Mouse (Mus musculus): ENCODE measurements at regions not wholly inside any gene's neighbourhood (a gene's known extent, or its start where the extent isn't known, plus 50 kb on each side); places are given as distances from the start of the nearest gene placed in this dataset.

DNA sequence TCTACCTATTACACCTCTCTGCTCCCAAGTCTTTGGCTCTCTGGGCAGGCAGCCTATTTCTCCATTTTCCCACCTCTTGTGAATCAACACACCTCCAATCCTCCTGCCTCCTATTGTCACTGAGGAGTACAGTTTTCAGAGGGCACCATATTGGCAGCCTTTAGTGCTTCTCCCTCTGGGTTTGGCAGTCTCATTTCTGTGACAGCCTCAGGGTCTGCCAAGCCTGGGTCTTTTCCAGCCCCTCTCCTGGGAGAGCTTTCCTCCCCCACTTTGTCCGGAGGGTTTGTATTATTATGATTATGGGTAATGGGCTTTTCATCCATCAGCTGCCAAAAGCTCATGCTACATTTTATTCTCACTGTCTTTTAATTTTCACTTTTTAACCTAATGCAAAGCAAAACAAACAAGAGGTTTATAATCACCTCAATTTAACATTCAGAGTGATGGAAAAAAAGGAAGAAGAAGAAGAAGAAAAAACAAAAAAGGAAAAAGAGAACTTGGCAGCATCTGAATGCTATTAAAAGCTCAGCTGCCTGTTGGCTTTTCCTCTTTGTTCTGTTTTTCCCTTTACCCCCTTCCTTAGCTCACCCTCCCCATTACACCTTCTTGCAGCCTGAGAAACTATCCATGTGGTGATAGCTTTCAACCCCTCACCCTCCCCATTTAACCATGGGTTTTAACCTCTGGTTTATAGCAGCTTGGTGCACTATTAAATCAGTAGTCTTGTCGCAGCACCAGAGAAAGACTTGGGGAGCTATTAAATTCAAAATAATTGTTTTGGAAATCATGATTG lies 790.5 kb upstream of the Cdh8 start:
- Histone ChIP-seq H3K4me3 (ENCODE audit: control insufficient read depth, low read depth, low read length) (no peak overlapping the region), H3K36me3 (ENCODE audit: control insufficient read depth, insufficient read depth, low read length) (no peaks in the 10 kb centered on the region), H3K27ac (ENCODE audit: control insufficient read depth, insufficient read depth, low read depth, low read length) (no peak overlapping the region), H3K27me3 (ENCODE audit: control insufficient read depth, insufficient read depth, low read length) (no peaks in the 10 kb centered on the region), H3K4me1 (ENCODE audit: control insufficient read depth, insufficient read depth, low read length) (no peaks in the 10 kb centered on the region)
- TF ChIP-seq POLR2A (IDR thresholded peaks at IDR 0.05; ENCODE audit: control insufficient read depth, low read depth, low read length), result no peak
- no peak for TF ChIP-seq CTCF (IDR thresholded peaks at IDR 0.05; ENCODE audit: control insufficient read depth, insufficient read depth, insufficient replicate concordance, low read depth, low read length)

DNA sequence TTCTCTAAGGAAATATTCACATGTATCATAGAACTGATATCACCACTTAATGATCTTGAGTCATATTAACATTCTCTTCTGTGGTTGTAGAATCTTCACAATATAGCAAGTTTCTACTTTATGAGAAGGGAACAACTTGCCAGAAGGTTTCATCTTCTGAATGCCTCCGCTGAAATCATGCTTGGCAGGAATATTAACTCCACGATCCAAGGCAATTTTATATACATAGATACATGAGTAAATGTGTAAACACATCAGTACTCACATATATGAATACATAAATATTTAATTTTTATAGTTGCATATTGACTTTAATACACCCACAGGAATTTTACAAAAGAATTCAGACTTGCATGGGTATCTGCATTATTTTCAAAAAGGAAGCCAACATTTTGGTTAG lies 777.0 kb upstream of the Cdh8 start:
- no peaks in the 10 kb centered on the region for H3K27me3 ChIP-seq (ENCODE audit: control insufficient read depth, insufficient read depth, low read length)
- no peak overlapping the region for H3K27ac ChIP-seq (ENCODE audit: control insufficient read depth, insufficient read depth, low read depth, low read length)
- TF ChIP-seq CTCF (IDR thresholded peaks at IDR 0.05; ENCODE audit: control insufficient read depth, insufficient read depth, insufficient replicate concordance, low read depth, low read length), result no peak
- TF ChIP-seq POLR2A (IDR thresholded peaks at IDR 0.05; ENCODE audit: control insufficient read depth, low read depth, low read length), result no peak

DNA sequence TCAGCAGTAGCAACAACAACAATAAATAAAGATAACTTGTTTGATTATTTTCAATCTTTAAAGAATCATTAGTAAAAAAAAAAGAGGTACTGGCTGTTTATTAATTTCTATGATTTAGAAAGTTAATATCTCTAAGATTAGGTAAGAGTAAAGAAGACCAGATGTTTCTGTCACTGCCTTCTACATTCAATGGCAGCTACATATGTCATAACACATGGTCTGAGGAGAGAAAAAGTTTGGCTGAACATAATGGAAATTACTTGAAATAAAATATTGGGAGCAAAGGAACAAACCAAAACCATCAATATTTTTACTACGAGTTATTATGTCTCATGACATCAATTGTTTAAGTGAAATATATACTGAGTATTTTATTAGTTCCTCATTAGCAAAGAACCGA lies 774.4 kb upstream of the Cdh8 start:
- H3K4me1 ChIP-seq (ENCODE audit: control insufficient read depth, insufficient read depth, low read length), result no peaks in the 10 kb centered on the region
- no peak overlapping the region for H3K4me3 ChIP-seq (ENCODE audit: control insufficient read depth, low read depth, low read length)
- TF ChIP-seq CTCF (IDR thresholded peaks at IDR 0.05; ENCODE audit: control insufficient read depth, insufficient read depth, insufficient replicate concordance, low read depth, low read length) (no peak), POLR2A (IDR thresholded peaks at IDR 0.05; ENCODE audit: control insufficient read depth, low read depth, low read length) (no peak)
- H3K27me3 ChIP-seq (ENCODE audit: control insufficient read depth, insufficient read depth, low read length), result no peaks in the 10 kb centered on the region
- H3K36me3 ChIP-seq (ENCODE audit: control insufficient read depth, insufficient read depth, low read length), result no peaks in the 10 kb centered on the region
- no peak overlapping the region for H3K27ac ChIP-seq (ENCODE audit: control insufficient read depth, insufficient read depth, low read depth, low read length)

More for the DNA sequence above, 777.0 kb upstream of the Cdh8 start:
- Histone ChIP-seq H3K36me3 (ENCODE audit: control insufficient read depth, insufficient read depth, low read length) (no peaks in the 10 kb centered on the region), H3K4me1 (ENCODE audit: control insufficient read depth, insufficient read depth, low read length) (no peaks in the 10 kb centered on the region), H3K4me3 (ENCODE audit: control insufficient read depth, low read depth, low read length) (no peak overlapping the region)

DNA sequence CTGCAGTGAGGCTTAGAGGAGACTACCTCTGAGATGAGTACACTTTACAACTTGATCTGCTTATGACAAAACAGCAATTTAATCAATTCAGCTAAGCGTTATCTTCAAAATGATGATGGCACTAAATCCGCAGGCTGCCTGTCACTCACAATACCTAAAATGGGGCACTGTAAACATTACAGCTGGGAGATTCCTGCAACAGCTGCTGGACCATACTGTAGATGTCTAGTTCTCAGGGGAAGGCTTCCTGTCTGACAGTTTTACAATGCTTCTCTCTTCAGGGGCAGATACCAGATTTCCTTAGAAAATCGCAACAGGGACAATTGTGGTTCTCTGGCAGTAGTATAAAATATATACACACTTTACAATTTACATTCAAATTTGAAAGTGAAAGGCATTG lies 771.7 kb upstream of the Cdh8 start:
- Histone ChIP-seq H3K4me1 (ENCODE audit: control insufficient read depth, insufficient read depth, low read length) (no peaks in the 10 kb centered on the region), H3K27ac (ENCODE audit: control insufficient read depth, insufficient read depth, low read depth, low read length) (no peak overlapping the region), H3K27me3 (ENCODE audit: control insufficient read depth, insufficient read depth, low read length) (no peaks in the 10 kb centered on the region), H3K36me3 (ENCODE audit: control insufficient read depth, insufficient read depth, low read length) (no peaks in the 10 kb centered on the region), H3K4me3 (ENCODE audit: control insufficient read depth, low read depth, low read length) (no peak overlapping the region)
- no peak for TF ChIP-seq CTCF (IDR thresholded peaks at IDR 0.05; ENCODE audit: control insufficient read depth, insufficient read depth, insufficient replicate concordance, low read depth, low read length)
- TF ChIP-seq POLR2A (IDR thresholded peaks at IDR 0.05; ENCODE audit: control insufficient read depth, low read depth, low read length), result no peak

DNA sequence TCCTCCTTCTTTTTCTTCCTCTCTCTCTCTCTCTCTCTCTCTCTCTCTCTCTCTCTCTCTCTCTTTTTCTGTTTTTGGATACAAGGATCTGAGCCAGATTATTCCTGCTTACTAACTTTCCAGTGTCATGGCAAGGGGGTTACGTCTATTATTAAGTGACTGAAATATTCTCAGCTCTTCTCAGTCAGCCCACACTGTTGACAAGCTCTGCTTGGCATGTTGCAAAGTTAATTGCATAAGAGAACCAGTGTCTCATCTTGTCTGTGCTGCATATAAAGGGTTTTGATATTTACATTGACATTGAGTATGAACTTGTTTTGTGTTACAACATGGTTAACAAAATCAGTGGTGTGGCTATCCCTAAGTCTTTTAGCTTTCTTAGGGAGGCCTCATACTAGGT lies 760.2 kb upstream of the Cdh8 start:
- no peaks in the 10 kb centered on the region for H3K36me3 ChIP-seq (ENCODE audit: control insufficient read depth, insufficient read depth, low read length)
- H3K4me3 ChIP-seq (ENCODE audit: control insufficient read depth, low read depth, low read length), result no peak overlapping the region
- H3K27me3 ChIP-seq (ENCODE audit: control insufficient read depth, insufficient read depth, low read length), result no peaks in the 10 kb centered on the region
- H3K27ac ChIP-seq (ENCODE audit: control insufficient read depth, insufficient read depth, low read depth, low read length), result no peak overlapping the region
- no peaks in the 10 kb centered on the region for H3K4me1 ChIP-seq (ENCODE audit: control insufficient read depth, insufficient read depth, low read length)
- no peak for TF ChIP-seq CTCF (IDR thresholded peaks at IDR 0.05; ENCODE audit: control insufficient read depth, insufficient read depth, insufficient replicate concordance, low read depth, low read length)
- TF ChIP-seq POLR2A (IDR thresholded peaks at IDR 0.05; ENCODE audit: control insufficient read depth, low read depth, low read length), result no peak

DNA sequence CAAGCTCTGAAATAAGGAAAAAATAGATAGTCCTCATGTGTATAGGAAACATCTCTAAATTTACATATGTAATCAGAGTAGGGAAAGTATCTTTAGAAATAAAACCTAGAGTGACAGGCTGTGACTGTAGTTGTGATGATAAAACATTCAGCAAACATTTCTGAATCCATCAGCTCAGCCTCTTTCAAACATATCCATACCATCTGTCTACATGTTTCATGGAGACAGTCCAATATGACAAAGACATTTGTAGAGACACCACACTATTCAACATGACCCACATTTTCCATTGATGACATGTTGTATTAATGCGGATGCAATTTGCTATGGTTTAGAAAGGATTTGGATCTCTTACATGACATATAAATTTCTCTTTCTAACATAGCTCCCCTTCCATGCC lies 729.1 kb upstream of the Cdh8 start:
- no peaks in the 10 kb centered on the region for H3K36me3 ChIP-seq (ENCODE audit: control insufficient read depth, insufficient read depth, low read length)
- H3K27me3 ChIP-seq (ENCODE audit: control insufficient read depth, insufficient read depth, low read length), result no peaks in the 10 kb centered on the region
- H3K4me3 ChIP-seq (ENCODE audit: control insufficient read depth, low read depth, low read length), result no peak overlapping the region
- H3K4me1 ChIP-seq (ENCODE audit: control insufficient read depth, insufficient read depth, low read length), result no peaks in the 10 kb centered on the region
- no peak for TF ChIP-seq POLR2A (IDR thresholded peaks at IDR 0.05; ENCODE audit: control insufficient read depth, low read depth, low read length)
- TF ChIP-seq CTCF (IDR thresholded peaks at IDR 0.05; ENCODE audit: control insufficient read depth, insufficient read depth, insufficient replicate concordance, low read depth, low read length), result no peak
- no peak overlapping the region for H3K27ac ChIP-seq (ENCODE audit: control insufficient read depth, insufficient read depth, low read depth, low read length)

DNA sequence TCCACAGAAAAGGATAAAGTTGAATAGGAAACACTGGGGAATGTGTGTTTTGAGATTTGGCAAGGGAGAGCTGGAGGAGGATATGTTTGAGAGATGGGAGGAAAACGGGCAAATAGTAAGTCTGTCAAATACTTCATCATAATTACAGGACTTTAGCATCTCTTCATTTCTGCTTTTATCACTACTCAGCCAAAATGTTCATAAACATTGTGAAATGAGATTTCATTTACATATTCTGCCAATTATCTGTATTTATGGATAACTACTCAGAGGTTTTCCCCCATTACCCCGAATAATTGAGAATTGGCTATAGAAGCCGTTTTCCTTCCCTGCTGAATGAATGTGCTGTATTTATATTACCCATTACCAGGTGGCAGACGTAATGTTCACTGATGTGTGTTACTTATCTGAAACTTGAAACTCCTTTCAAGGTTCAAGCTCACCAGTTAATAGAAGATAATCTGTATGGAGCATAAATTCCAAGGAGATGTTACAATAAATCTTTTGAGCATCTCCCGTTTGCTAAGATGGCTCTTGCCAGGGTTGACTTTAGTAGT lies 727.9 kb upstream of the Cdh8 start:
- Histone ChIP-seq H3K4me3 (ENCODE audit: control insufficient read depth, low read depth, low read length) (no peak overlapping the region), H3K4me1 (ENCODE audit: control insufficient read depth, insufficient read depth, low read length) (no peaks in the 10 kb centered on the region), H3K36me3 (ENCODE audit: control insufficient read depth, insufficient read depth, low read length) (no peaks in the 10 kb centered on the region), H3K27me3 (ENCODE audit: control insufficient read depth, insufficient read depth, low read length) (no peaks in the 10 kb centered on the region), H3K27ac (ENCODE audit: control insufficient read depth, insufficient read depth, low read depth, low read length) (no peak overlapping the region)
- no peak for TF ChIP-seq CTCF (IDR thresholded peaks at IDR 0.05; ENCODE audit: control insufficient read depth, insufficient read depth, insufficient replicate concordance, low read depth, low read length)
- no peak for TF ChIP-seq POLR2A (IDR thresholded peaks at IDR 0.05; ENCODE audit: control insufficient read depth, low read depth, low read length)

Data from testis, adult 2 months (tissue).